Mouse (Mus musculus): Measurements from ENCODE around the gene Naglu.

GRCm38 (mm10) chr11:101119761-101120544 is 50.1 kb downstream of the Naglu start, which contains the start of the genes Retreg3 and Tubg1:
- TF ChIP-seq CTCF (IDR thresholded peaks at IDR 0.05; ENCODE audit: low read depth, low read length) (no peak), POLR2A (IDR thresholded peaks at IDR 0.05; ENCODE audit: insufficient read depth, low read length) (peak; percentile 36), EP300 (IDR thresholded peaks at IDR 0.05; ENCODE audit: insufficient read depth, low read depth, low read length) (peak; percentile 48; the same call in 1 of the 2 replicates)

All from ES-Bruce4 (cell line).